Mouse (Mus musculus) neural tube, embryonic 15.5 days (tissue): ENCODE measurements around the gene Slc39a1. TPM values are rescaled to one million over a fixed set of nuclear protein-coding genes. Genes with fewer than 3 reads are reported as not detected.
"Not testable (repeated sequence)": the region's sequence is repeated elsewhere in the genome, so short reads cannot be mapped to it uniquely, and the experiment has no call there.

Experiments used
- ATAC-seq: fragments of 200-750 bp; cut with Nextera tagmentation; 2 replicates; pipeline ENCODE4 v1.8.0; 2017; ENCODE audit warnings: mild to moderate bottlenecking, moderate TSS enrichment, moderate library complexity; ENCODE audit not compliant: low FRiP score
- H3K27ac ChIP-seq: fragments of 300-500 bp; sonication (generic); replicated peaks from 2 replicates; pipeline ENCODE4 v1.5.1; 2015; ENCODE audit warnings: mild to moderate bottlenecking, inconsistent platforms
- H3K27me3 ChIP-seq: fragments of 300-500 bp; sonication (generic); replicated peaks from 2 replicates; pipeline ENCODE4 v1.6.1; 2015; ENCODE audit warnings: inconsistent platforms
- H3K36me3 ChIP-seq: fragments of 300-500 bp; sonication (generic); 2 replicates; pipeline ENCODE4 v1.6.1; 2015; ENCODE audit warnings: inconsistent platforms
- H3K4me1 ChIP-seq: fragments of 300-500 bp; sonication (generic); 2 replicates; pipeline ENCODE4 v1.6.1; 2015; ENCODE audit warnings: inconsistent platforms
- H3K4me2 ChIP-seq: fragments of 300-500 bp; sonication (generic); 2 replicates; pipeline ENCODE4 v1.6.1; 2015; ENCODE audit warnings: inconsistent platforms, mild to moderate bottlenecking, moderate library complexity
- H3K4me3 ChIP-seq: fragments of 300-500 bp; sonication (generic); replicated peaks from 2 replicates; pipeline ENCODE4 v1.5.1; 2015; ENCODE audit warnings: mild to moderate bottlenecking, inconsistent platforms
- H3K9ac ChIP-seq: fragments of 300-500 bp; sonication (generic); replicated peaks from 2 replicates; pipeline ENCODE4 v1.6.1; 2015; ENCODE audit warnings: mild to moderate bottlenecking, inconsistent platforms
- H3K9me3 ChIP-seq: fragments of 300-500 bp; sonication (generic); replicated peaks from 2 replicates; pipeline ENCODE4 v1.6.1; 2016; ENCODE audit warnings: inconsistent platforms
- WGBS: fragments of 180-500 bp; shearing (Covaris S2); methylation state at CpG from one replicate; pipeline ENCODE4 v1.1.7; 2015; ENCODE audit warnings: mixed read lengths; 5-methylcytosine and 5-hydroxymethylcytosine counted together
- polyA plus RNA-seq: library from polyadenylated mRNA; unstranded; fragments of >200 nt; fragmentation: Nextera tagmentation; extraction: Ambion mirVana; gene quantifications from 2 replicates; pipeline ENCODE4 v1.2.1, GENCODE M21; 2015

The Slc39a1 gene
- polyA plus RNA-seq, 1 experiment from 2014 or later, result 49.3 TPM

- no peak overlapping the region for H3K9ac ChIP-seq
- peaks cover 45% of the 10 kb centered on the region for H3K36me3 ChIP-seq
- WGBS, result 96% methylated on average over 8 of the region's 8 CpGs
- H3K4me2 ChIP-seq, result no peak overlapping the region
- H3K27me3 ChIP-seq, result no peaks in the 10 kb centered on the region
- no peak overlapping the region for H3K4me3 ChIP-seq
- peaks cover 11% of the 10 kb centered on the region for H3K4me1 ChIP-seq
- H3K27ac ChIP-seq, result no peak overlapping the region
- no peak for ATAC-seq
- no peaks in the 10 kb centered on the region for H3K9me3 ChIP-seq
Measured at GRCm38 (mm10) chr3:90270784-90271183, 22.8 kb downstream of the Slc39a1 start.

GRCm38 (mm10) chr3:90272170-90272569, 24.2 kb downstream of the Slc39a1 start:
- Histone ChIP-seq H3K36me3 (peaks cover 58% of the 10 kb centered on the region), H3K27ac (no peak overlapping the region), H3K9me3 (no peaks in the 10 kb centered on the region), H3K4me1 (no peaks in the 10 kb centered on the region), H3K4me2 (no peak overlapping the region), H3K4me3 (no peak overlapping the region), H3K27me3 (no peaks in the 10 kb centered on the region), H3K9ac (no peak overlapping the region)
- 62% methylated on average over 9 of the region's 9 CpGs for WGBS
- ATAC-seq, result no peak

GRCm38 (mm10) chr3:90273855-90274254, 25.9 kb downstream of the Slc39a1 start:
- no peak for ATAC-seq
- Histone ChIP-seq H3K4me1 (no peaks in the 10 kb centered on the region), H3K36me3 (peaks cover 64% of the 10 kb centered on the region), H3K9me3 (no peaks in the 10 kb centered on the region), H3K4me3 (no peak overlapping the region), H3K4me2 (no peak overlapping the region), H3K27ac (no peak overlapping the region), H3K27me3 (no peaks in the 10 kb centered on the region), H3K9ac (no peak overlapping the region)
- 96% methylated on average over 22 of the region's 22 CpGs for WGBS

GRCm38 (mm10) chr3:90275286-90275685, 27.3 kb downstream of the Slc39a1 start:
- no peak overlapping the region for H3K4me2 ChIP-seq
- 90% methylated on average over 11 of the region's 11 CpGs for WGBS
- H3K9ac ChIP-seq, result no peak overlapping the region
- peaks cover 73% of the 10 kb centered on the region for H3K36me3 ChIP-seq
- H3K27me3 ChIP-seq, result no peaks in the 10 kb centered on the region
- ATAC-seq, result no peak
- no peaks in the 10 kb centered on the region for H3K4me1 ChIP-seq
- H3K27ac ChIP-seq, result no peak overlapping the region
- no peak overlapping the region for H3K4me3 ChIP-seq
- no peaks in the 10 kb centered on the region for H3K9me3 ChIP-seq

DNA sequence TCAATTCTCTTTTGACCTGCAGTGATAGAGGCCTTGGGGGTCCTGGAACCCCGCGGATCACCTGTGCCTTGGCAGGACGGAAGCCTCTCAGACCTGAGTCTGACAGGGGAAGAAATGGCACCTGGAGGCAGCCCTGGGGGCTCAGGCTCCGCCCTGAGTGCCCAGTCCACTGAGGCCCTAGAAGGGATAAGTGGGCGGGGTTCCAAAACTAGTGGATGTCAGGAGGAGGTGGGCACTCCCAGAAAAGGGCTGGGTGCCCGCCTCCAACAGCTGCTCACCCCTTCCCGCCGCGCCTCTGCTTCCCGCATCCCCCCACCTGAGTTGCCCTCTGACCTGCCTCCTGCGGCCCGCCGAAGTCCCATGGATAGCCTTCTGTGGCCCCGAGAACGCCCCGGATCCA, 28.9 kb downstream of the Slc39a1 start:
- 50% methylated on average over 16 of the region's 16 CpGs for WGBS
- ATAC-seq, result no peak
- Histone ChIP-seq H3K4me2 (no peak overlapping the region), H3K4me3 (no peak overlapping the region), H3K9me3 (no peaks in the 10 kb centered on the region), H3K9ac (no peak overlapping the region), H3K4me1 (no peaks in the 10 kb centered on the region), H3K27ac (no peak overlapping the region), H3K36me3 (peaks cover 77% of the 10 kb centered on the region), H3K27me3 (no peaks in the 10 kb centered on the region)

DNA sequence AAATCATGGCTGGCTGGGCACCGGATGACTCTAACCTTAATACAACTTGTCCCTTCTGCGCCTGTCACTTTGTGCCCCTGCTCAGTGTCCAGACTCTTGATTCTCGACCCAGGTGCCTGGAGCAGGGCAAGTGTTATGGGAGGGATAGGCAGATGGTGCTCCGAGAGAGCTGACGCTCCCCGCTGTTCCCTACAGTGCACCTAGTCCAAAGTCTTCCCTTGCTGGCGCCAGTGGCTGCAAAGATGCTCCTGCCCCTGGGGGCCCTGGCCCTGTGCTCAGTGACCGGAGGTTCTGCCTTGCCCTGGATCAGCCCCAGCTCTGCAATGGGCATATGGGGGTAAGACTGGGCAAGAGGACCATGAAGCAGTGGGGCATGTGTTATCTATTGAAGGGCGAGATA, 29.8 kb downstream of the Slc39a1 start:
- Histone ChIP-seq H3K9me3 (no peaks in the 10 kb centered on the region), H3K4me2 (no peak overlapping the region), H3K4me1 (no peaks in the 10 kb centered on the region), H3K9ac (no peak overlapping the region), H3K27me3 (no peaks in the 10 kb centered on the region), H3K36me3 (peaks cover 73% of the 10 kb centered on the region), H3K27ac (no peak overlapping the region), H3K4me3 (no peak overlapping the region)
- WGBS, result 96% methylated on average over 9 of the region's 9 CpGs
- no peak for ATAC-seq

DNA sequence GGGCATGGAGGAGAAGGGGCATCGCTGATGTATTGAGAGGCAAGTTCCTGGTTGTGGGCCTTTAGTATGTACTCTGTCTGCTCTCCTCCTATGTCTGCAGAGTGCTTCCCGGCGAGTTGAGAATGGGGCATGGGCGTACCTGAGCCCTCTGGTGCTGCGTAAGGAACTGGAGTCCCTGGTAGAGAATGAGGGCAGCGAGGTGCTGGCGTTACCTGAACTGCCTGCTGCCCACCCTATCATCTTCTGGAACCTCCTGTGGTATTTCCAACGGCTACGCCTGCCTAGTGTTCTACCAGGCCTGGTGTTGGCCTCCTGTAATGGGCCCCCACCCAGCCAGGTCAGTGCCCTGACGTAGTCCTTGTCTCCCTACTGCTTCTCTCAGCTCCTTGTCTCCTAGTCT, 30.2 kb downstream of the Slc39a1 start:
- no peak overlapping the region for H3K27ac ChIP-seq
- no peaks in the 10 kb centered on the region for H3K4me1 ChIP-seq
- H3K9ac ChIP-seq, result no peak overlapping the region
- 98% methylated on average over 10 of the region's 10 CpGs for WGBS
- no peak overlapping the region for H3K4me2 ChIP-seq
- H3K9me3 ChIP-seq, result no peaks in the 10 kb centered on the region
- ATAC-seq, result no peak
- H3K27me3 ChIP-seq, result no peaks in the 10 kb centered on the region
- H3K4me3 ChIP-seq, result no peak overlapping the region
- H3K36me3 ChIP-seq, result peaks cover 72% of the 10 kb centered on the region

DNA sequence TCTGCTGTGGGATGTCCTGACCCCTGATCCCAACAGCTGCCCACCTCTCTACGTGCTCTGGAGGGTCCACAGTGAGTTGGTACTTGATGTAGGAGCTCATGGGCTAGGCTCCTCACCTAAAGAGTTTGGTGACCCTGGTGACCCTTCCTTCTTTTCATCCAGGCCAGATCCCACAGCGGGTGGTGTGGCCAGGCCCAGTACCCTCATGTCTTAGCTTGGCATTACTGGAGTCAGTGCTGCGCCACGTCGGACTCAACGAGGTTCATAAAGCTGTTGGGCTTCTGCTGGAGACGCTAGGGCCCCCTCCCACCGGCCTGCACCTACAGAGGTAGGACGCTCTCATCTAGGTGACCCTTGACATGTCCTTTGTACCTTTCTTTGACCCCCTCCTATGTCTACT, 31.2 kb downstream of the Slc39a1 start:
- Histone ChIP-seq H3K27ac (no peak overlapping the region), H3K27me3 (no peaks in the 10 kb centered on the region), H3K4me3 (no peak overlapping the region), H3K36me3 (peaks cover 62% of the 10 kb centered on the region), H3K4me1 (no peaks in the 10 kb centered on the region), H3K4me2 (no peak overlapping the region), H3K9me3 (no peaks in the 10 kb centered on the region), H3K9ac (no peak overlapping the region)
- WGBS, result 91% methylated on average over 9 of the region's 9 CpGs
- ATAC-seq, result no peak

DNA sequence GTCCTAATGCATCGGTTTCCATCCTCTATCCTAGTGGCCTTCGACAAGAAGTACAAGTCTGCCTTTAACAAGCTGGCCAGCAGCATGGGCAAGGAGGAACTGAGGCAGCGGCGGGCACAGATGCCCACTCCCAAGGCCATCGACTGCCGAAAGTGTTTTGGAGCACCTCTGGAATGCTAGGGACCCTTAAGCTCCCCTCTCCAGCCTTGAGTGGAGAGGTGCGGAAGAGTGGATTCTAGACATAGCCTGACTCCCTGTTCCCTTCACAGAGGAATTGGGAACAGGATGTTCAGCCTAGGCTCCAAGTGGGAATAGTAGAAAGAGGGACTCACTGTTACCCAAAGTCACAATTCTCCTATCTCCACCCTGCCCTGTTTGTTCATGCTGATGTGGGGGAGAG, 31.8 kb downstream of the Slc39a1 start:
- no peak for ATAC-seq
- no peaks in the 10 kb centered on the region for H3K9me3 ChIP-seq
- no peak overlapping the region for H3K9ac ChIP-seq
- peaks cover 60% of the 10 kb centered on the region for H3K36me3 ChIP-seq
- no peak overlapping the region for H3K27ac ChIP-seq
- H3K4me3 ChIP-seq, result no peak overlapping the region
- H3K4me2 ChIP-seq, result no peak overlapping the region
- no peaks in the 10 kb centered on the region for H3K4me1 ChIP-seq
- H3K27me3 ChIP-seq, result no peaks in the 10 kb centered on the region
- 97% methylated on average over 7 of the region's 7 CpGs for WGBS

- no peaks in the 10 kb centered on the region for H3K4me1 ChIP-seq
Measured at GRCm38 (mm10) chr3:90280708-90281107, 32.7 kb downstream of the Slc39a1 start.

DNA sequence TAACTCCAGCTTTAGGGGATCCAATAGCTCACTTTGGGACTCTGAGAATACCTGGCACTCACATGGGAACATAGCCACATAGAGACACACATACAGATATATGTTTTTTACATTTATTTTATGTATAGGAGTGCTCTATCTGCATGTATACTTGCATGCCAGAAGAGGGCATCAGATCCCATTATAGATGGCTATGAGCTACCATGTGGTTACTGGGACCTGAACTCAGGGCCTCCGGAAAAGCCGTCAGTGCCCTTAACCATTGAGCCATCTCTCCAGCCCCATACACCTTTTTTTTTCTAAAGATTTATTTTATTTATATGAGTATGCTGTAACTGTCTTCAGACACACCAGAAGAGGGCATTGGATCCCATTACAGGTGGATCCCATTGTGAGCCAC, 36.2 kb downstream of the Slc39a1 start:
- Histone ChIP-seq H3K9me3 (no peaks in the 10 kb centered on the region), H3K27ac (no peak overlapping the region), H3K9ac (no peak overlapping the region), H3K27me3 (no peaks in the 10 kb centered on the region), H3K36me3 (peaks cover 21% of the 10 kb centered on the region), H3K4me3 (no peak overlapping the region), H3K4me1 (no peaks in the 10 kb centered on the region), H3K4me2 (no peak overlapping the region)
- 100% methylated on average over 2 of the region's 2 CpGs for WGBS
- no peak for ATAC-seq

More at GRCm38 (mm10) chr3:90280708-90281107, 32.7 kb downstream of the Slc39a1 start:
- Histone ChIP-seq H3K36me3 (peaks cover 52% of the 10 kb centered on the region), H3K9ac (no peak overlapping the region), H3K9me3 (no peaks in the 10 kb centered on the region), H3K27ac (no peak overlapping the region), H3K27me3 (no peaks in the 10 kb centered on the region), H3K4me3 (no peak overlapping the region), H3K4me2 (no peak overlapping the region)
- 87% methylated on average over 9 of the region's 9 CpGs for WGBS
- no peak for ATAC-seq

DNA sequence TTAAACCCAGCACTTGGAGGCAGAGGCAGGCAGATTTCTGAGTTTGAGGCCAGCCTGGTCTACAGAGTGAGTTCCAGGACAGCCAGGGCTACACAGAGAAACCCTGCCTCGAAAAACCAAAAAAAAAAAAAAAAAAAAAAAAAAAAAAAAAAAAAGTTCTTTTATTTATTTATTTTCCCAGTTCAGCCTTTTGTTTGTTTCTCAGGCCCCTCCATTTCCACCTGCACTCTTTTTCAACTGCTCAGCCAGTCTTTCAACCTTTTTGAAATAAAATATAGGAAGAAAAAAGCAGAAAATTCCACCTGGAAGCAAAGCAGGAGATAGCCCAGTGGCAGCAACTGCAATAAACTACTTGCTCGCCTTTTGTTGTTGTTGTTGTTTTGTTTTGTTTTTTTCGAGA, 41.4 kb downstream of the Slc39a1 start:
- ATAC-seq, H3K27me3 ChIP-seq, H3K4me3 ChIP-seq, H3K36me3 ChIP-seq, H3K9me3 ChIP-seq, H3K27ac ChIP-seq, H3K9ac ChIP-seq, H3K4me2 ChIP-seq: not testable (repeated sequence)
- WGBS, result 63% methylated on average over 3 of the region's 3 CpGs
- H3K4me1 ChIP-seq, result peaks cover 12% of the 10 kb centered on the region

DNA sequence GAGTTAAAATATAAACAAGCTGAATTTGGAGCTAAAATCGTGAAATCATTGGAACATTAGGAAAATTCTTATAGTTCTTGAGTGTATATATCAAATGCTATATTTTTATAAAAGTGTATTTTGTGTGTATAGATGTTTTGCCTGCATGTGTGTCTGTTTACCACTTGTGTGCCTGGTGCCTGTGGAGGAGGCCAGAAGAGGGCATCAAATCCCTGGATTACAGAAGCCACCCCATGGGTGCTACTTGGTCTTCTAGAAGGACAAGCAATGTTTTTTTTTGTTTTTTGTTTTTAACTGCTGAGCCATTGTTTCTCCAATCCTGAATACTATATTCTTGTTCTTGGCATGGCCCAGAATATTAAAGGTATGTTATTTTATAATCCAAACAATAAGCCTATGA, 42.6 kb downstream of the Slc39a1 start:
- H3K9me3 ChIP-seq, result no peaks in the 10 kb centered on the region
- H3K9ac ChIP-seq, result no peak overlapping the region
- no peaks in the 10 kb centered on the region for H3K27me3 ChIP-seq
- H3K4me1 ChIP-seq, result peaks cover 24% of the 10 kb centered on the region
- no peak overlapping the region for H3K4me3 ChIP-seq
- no peak overlapping the region for H3K27ac ChIP-seq
- WGBS, result 96% methylated on average over 1 of the region's 1 CpGs
- H3K36me3 ChIP-seq, result no peaks in the 10 kb centered on the region
- ATAC-seq, result no peak
- no peak overlapping the region for H3K4me2 ChIP-seq
